8 mouse cellular contexts compared by ENCODE assay signal in genomic region chr10:62339211-62340094, GRCm38 (mm10). TPM values are rescaled to one million over a fixed set of nuclear protein-coding genes. Genes with fewer than 3 reads are reported as not detected.
A peak's percentile ranks its signal among the peaks of the same experiment; 100 is the strongest.
DNase-seq lines count a peak whose midpoint lies in the region; ATAC-seq and TF ChIP-seq lines count a peak whose summit lies in the region.

No protein-coding gene starts in this region.

- no peak for TF ChIP-seq CTCF in layer of hippocampus, adult 2 months (conservative IDR thresholded peaks at IDR 0.05)
- TF ChIP-seq CTCF in cerebellum, adult 2 months (IDR thresholded peaks at IDR 0.05; ENCODE audit: borderline replicate concordance, insufficient read depth, low read depth, low read length): no peak

- peak overlapping the region; percentile 82 for H3K9ac ChIP-seq in hindbrain, embryonic 14.5 days

- H3K9me3 ChIP-seq in hindbrain, embryonic 14.5 days (ENCODE audit: control insufficient read depth, low read length): no peaks in the 10 kb centered on the region

- H3K4me3 ChIP-seq in layer of hippocampus, adult 2 months: peak overlapping the region; percentile 97
- H3K4me3 ChIP-seq in cerebellum, adult 2 months (replicated peaks; ENCODE audit: insufficient read depth, low read depth, low read length): peak overlapping the region; percentile 75
- peak overlapping the region; percentile 66 for H3K4me3 ChIP-seq in hindbrain, embryonic 14.5 days (replicated peaks; ENCODE audit: low read length)

- intact Hi-C loops in left cerebral cortex, postnatal 4 days (cut with DNase I): no loop called here

- TF ChIP-seq POLR2A in cerebellum, adult 2 months (IDR thresholded peaks at IDR 0.05; ENCODE audit: borderline replicate concordance, insufficient read depth, low read length): no peak

- H3K27ac ChIP-seq in layer of hippocampus, adult 2 months: peak overlapping the region; percentile 90
- H3K27ac ChIP-seq in cerebellum, adult 2 months (ENCODE audit: insufficient read depth, low read length): peak overlapping the region; percentile 65
- peak overlapping the region; percentile 82 for H3K27ac ChIP-seq in hindbrain, embryonic 14.5 days

- DNase-seq in layer of hippocampus, adult 2 months (ENCODE audit: low spot score in 2 of 2): peak in 1 of 2 experiments; percentile 46
- no peak for DNase-seq in layer of hippocampus, adult 9-10 months (ENCODE audit: low spot score)
- DNase-seq in cerebellum, adult 2 months: peak; percentile 67 to 71
- peak; percentile 45 to 53 for DNase-seq in frontal cortex, postnatal 14 days (ENCODE audit: low spot score in 2 of 2)
- peak; percentile 38 for DNase-seq in hindbrain, embryonic 14.5 days (ENCODE audit: low spot score)
- peak; percentile 43 for DNase-seq in left cerebral cortex, postnatal 4 days
- DNase-seq in splenic B cell, adult 2 months (ENCODE audit: low read depth, low spot score): peak; percentile 43

- ATAC-seq in hindbrain, embryonic 14.5 days (ENCODE audit: low FRiP score): peak; percentile 55
- ATAC-seq in megakaryocyte-erythroid progenitor cell, adult 5-6 weeks (replicated peaks; ENCODE audit: low FRiP score, low TSS enrichment, poor library complexity, severe bottlenecking): 0 out of 2 replicates have a peak, but pooled peaks have one; percentile 4

- H3K36me3 ChIP-seq in hindbrain, embryonic 14.5 days (replicated peaks; ENCODE audit: control insufficient read depth, insufficient read depth): no peaks in the 10 kb centered on the region
- H3K36me3 ChIP-seq in splenic B cell, adult 2 months (ENCODE audit: control insufficient read depth, insufficient read depth, low read length, poor library complexity, severe bottlenecking): no peaks in the 10 kb centered on the region

- no peaks in the 10 kb centered on the region for H3K27me3 ChIP-seq in cerebellum, adult 2 months (ENCODE audit: control insufficient read depth, insufficient read depth, low read length)
- H3K27me3 ChIP-seq in hindbrain, embryonic 14.5 days (ENCODE audit: control insufficient read depth, insufficient read depth, low read length): no peaks in the 10 kb centered on the region
- no peaks in the 10 kb centered on the region for H3K27me3 ChIP-seq in splenic B cell, adult 2 months (ENCODE audit: control insufficient read depth, insufficient read depth, low read length, poor library complexity, severe bottlenecking)

- WGBS in cerebellum, adult 2 months: 1% methylated on average over 45 of the region's 45 CpGs
- WGBS in hindbrain, embryonic 14.5 days: 5% methylated on average over 45 of the region's 45 CpGs

- H3K4me2 ChIP-seq in hindbrain, embryonic 14.5 days (replicated peaks): peak overlapping the region; percentile 60

- peaks cover 23% of the 10 kb centered on the region for H3K4me1 ChIP-seq in cerebellum, adult 2 months (ENCODE audit: control insufficient read depth, insufficient read depth, low read length)
- peaks cover 18% of the 10 kb centered on the region for H3K4me1 ChIP-seq in hindbrain, embryonic 14.5 days (replicated peaks; ENCODE audit: control insufficient read depth, insufficient read depth, low read length)

RNA-seq across cellular contexts. Expression of gene Hk1, which starts 40.3 kb away (rescaled TPM):
- 100 to 1,000 TPM; 292 to 307 TPM for total RNA-seq in layer of hippocampus, adult 2 months (2021)
- polyA plus RNA-seq in cerebellum, adult 2 months (2012; rRNA removed): 206 and 213 TPM in 2 replicates
- polyA plus RNA-seq in hindbrain, embryonic 14.5 days (2014; fragmentation: Nextera tagmentation; extraction: Ambion mirVana): 89.9 and 105 TPM in 2 replicates
- total RNA-seq in left cerebral cortex, postnatal 4 days (2021): 100 to 1,000 TPM; 239 to 253 TPM
- 212 and 217 TPM in 2 replicates for total RNA-seq in megakaryocyte-erythroid progenitor cell, adult 5-6 weeks (2014; fragmentation: Nextera tagmentation)
- total RNA-seq in megakaryocyte-erythroid progenitor cell, adult 5-6 weeks (2017): 295 and 330 TPM in 2 replicates
